Mouse (Mus musculus) forebrain, embryonic 11.5 days (tissue): ENCODE data around the gene Gm49601. TPM values are rescaled to one million over a fixed set of nuclear protein-coding genes. Genes with fewer than 3 reads are reported as not detected.

ENCODE experiments used
- ATAC-seq: fragments of 200-750 bp; cut with Nextera tagmentation; replicated peaks from 2 replicates; pipeline ENCODE4 v1.8.0; 2017; ENCODE audit warnings: moderate TSS enrichment; ENCODE audit not compliant: low FRiP score
- DNase-seq: peaks from one replicate; pipeline ENCODE4 v3.0.0-alpha.2; 2017; ENCODE audit warnings: low spot score
- H3K27ac ChIP-seq: fragments of 300-500 bp; sonication (generic); 2 replicates; pipeline ENCODE4 v1.5.1; 2014; ENCODE audit warnings: low read depth, low read length
- H3K27me3 ChIP-seq: fragments of 300-500 bp; sonication (generic); 2 replicates; pipeline ENCODE4 v1.6.1; 2014; ENCODE audit warnings: mild to moderate bottlenecking, low read length, mixed read lengths; ENCODE audit not compliant: control insufficient read depth, insufficient read depth
- H3K36me3 ChIP-seq: fragments of 300-500 bp; sonication (generic); 2 replicates; pipeline ENCODE4 v1.6.1; 2014; ENCODE audit warnings: mild to moderate bottlenecking, low read length, moderate library complexity, mixed read lengths; ENCODE audit not compliant: control insufficient read depth, insufficient read depth
- H3K4me1 ChIP-seq: fragments of 300-500 bp; sonication (generic); replicated peaks from 2 replicates; pipeline ENCODE4 v1.6.1; 2014; ENCODE audit warnings: low read length, mixed read lengths; ENCODE audit not compliant: control insufficient read depth, insufficient read depth
- H3K4me2 ChIP-seq: fragments of 300-500 bp; sonication (generic); 2 replicates; pipeline ENCODE4 v1.6.1; 2014; ENCODE audit warnings: low read depth, mild to moderate bottlenecking, low read length, moderate library complexity, mixed read lengths; ENCODE audit not compliant: severe bottlenecking
- H3K4me3 ChIP-seq: fragments of 300-500 bp; sonication (generic); 2 replicates; pipeline ENCODE4 v1.5.1; 2014; ENCODE audit warnings: low read depth, low read length
- H3K9ac ChIP-seq: fragments of 300-500 bp; sonication (generic); 2 replicates; pipeline ENCODE4 v1.6.1; 2014; ENCODE audit warnings: low read length
- H3K9me3 ChIP-seq: fragments of 300-500 bp; sonication (generic); 2 replicates; pipeline ENCODE4 v1.6.1; 2016; ENCODE audit warnings: low read length, mixed read lengths; ENCODE audit not compliant: control insufficient read depth
- WGBS: fragments of 180-500 bp; shearing (Covaris S2); extraction: QIAGEN DNeasy Blood & Tissue Kit; methylation state at CpG from one replicate; pipeline ENCODE4 v1.1.7; 2014; 5-methylcytosine and 5-hydroxymethylcytosine counted together
- polyA plus RNA-seq: library from polyadenylated mRNA; unstranded; fragments of >200 nt; fragmentation: Nextera tagmentation; extraction: Ambion mirVana; gene quantifications from 2 replicates; pipeline ENCODE4 v1.2.1, GENCODE M21; 2014

Gm49601 gene
- polyA plus RNA-seq, 1 experiment from 2014 or later = 2.8 TPM

GRCm38 (mm10) chr16:18645329-18645728, 19.1 kb upstream of the Gm49601 start:
- Histone ChIP-seq H3K4me2 (no peak overlapping the region), H3K9me3 (no peaks in the 10 kb centered on the region), H3K36me3 (no peaks in the 10 kb centered on the region), H3K27me3 (no peaks in the 10 kb centered on the region), H3K4me3 (no peak overlapping the region), H3K4me1 (no peaks in the 10 kb centered on the region), H3K9ac (no peak overlapping the region), H3K27ac (no peak overlapping the region)
- no peak for ATAC-seq
- no peak for DNase-seq
- WGBS = 82% methylated on average over 6 of the region's 6 CpGs

GRCm38 (mm10) chr16:18644485-18644884, 18.3 kb upstream of the Gm49601 start:
- Histone ChIP-seq H3K4me1 (no peaks in the 10 kb centered on the region), H3K36me3 (no peaks in the 10 kb centered on the region), H3K9me3 (no peaks in the 10 kb centered on the region), H3K4me3 (no peak overlapping the region), H3K27ac (no peak overlapping the region), H3K9ac (no peak overlapping the region), H3K27me3 (no peaks in the 10 kb centered on the region), H3K4me2 (no peak overlapping the region)
- WGBS = 71% methylated on average over 4 of the region's 4 CpGs
- ATAC-seq = no peak
- no peak for DNase-seq

GRCm38 (mm10) chr16:18643406-18643998, 17.3 kb upstream of the Gm49601 start:
- Histone ChIP-seq H3K9me3 (no peaks in the 10 kb centered on the region), H3K4me3 (no peak overlapping the region), H3K27ac (no peak overlapping the region), H3K4me1 (no peaks in the 10 kb centered on the region), H3K36me3 (no peaks in the 10 kb centered on the region), H3K4me2 (no peak overlapping the region), H3K27me3 (no peaks in the 10 kb centered on the region), H3K9ac (no peak overlapping the region)
- WGBS = 82% methylated on average over 11 of the region's 11 CpGs
- DNase-seq (peak; percentile 47), ATAC-seq (no peak)

DNA sequence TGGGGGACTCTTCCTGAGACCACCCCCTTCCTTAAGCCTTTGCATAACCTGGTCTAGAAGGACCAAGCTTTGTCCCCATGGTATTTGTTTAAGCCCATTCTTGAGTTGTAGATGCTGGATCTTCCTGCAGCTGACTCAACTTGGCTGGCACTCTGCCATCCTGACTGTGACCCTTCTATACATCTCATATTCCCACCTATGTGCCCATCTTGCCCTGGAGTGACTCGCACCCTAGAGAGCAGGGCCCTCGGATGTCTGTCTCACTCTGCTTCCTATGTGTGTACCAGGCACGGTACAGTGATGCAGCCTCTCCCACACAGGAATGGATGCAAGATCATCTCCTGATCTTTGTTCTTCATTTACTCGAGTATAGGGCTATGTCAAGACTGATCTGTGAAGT, 16.7 kb upstream of the Gm49601 start:
- H3K4me2 ChIP-seq = no peak overlapping the region
- WGBS = 84% methylated on average over 4 of the region's 4 CpGs
- H3K27ac ChIP-seq = no peak overlapping the region
- H3K9ac ChIP-seq = no peak overlapping the region
- no peaks in the 10 kb centered on the region for H3K36me3 ChIP-seq
- no peaks in the 10 kb centered on the region for H3K27me3 ChIP-seq
- ATAC-seq (no peak), DNase-seq (no peak)
- no peaks in the 10 kb centered on the region for H3K9me3 ChIP-seq
- no peak overlapping the region for H3K4me3 ChIP-seq
- H3K4me1 ChIP-seq = no peaks in the 10 kb centered on the region

DNA sequence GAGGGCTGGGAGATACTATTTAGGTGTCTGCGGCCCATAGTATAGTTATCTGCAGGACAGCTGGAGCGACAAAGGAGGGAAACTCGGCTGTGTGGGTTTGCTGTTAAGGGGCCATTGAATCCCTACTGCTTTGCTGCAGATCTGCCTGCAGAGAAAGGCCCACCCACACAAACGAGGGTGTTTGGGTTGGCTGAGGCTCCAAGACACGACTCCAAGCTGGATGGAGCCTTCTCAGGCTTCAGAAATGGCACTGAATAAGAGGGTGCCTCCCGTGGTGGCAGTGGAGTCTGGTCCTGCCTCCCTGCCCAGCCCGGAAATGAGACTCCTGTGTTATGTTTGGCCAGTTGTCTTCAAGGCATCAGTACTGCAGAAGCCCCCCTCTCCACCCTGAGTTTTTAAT, 16.1 kb upstream of the Gm49601 start:
- H3K9ac ChIP-seq = no peak overlapping the region
- H3K9me3 ChIP-seq = no peaks in the 10 kb centered on the region
- no peak overlapping the region for H3K4me3 ChIP-seq
- H3K4me1 ChIP-seq = no peaks in the 10 kb centered on the region
- H3K36me3 ChIP-seq = no peaks in the 10 kb centered on the region
- DNase-seq (no peak), ATAC-seq (no peak)
- no peak overlapping the region for H3K4me2 ChIP-seq
- WGBS = 66% methylated on average over 7 of the region's 7 CpGs
- H3K27ac ChIP-seq = no peak overlapping the region
- H3K27me3 ChIP-seq = no peaks in the 10 kb centered on the region

GRCm38 (mm10) chr16:18639382-18639929, 13.2 kb upstream of the Gm49601 start:
- Histone ChIP-seq H3K4me2 (no peak overlapping the region), H3K9ac (no peak overlapping the region), H3K9me3 (no peaks in the 10 kb centered on the region), H3K36me3 (no peaks in the 10 kb centered on the region), H3K27me3 (no peaks in the 10 kb centered on the region), H3K27ac (no peak overlapping the region), H3K4me1 (no peaks in the 10 kb centered on the region), H3K4me3 (no peak overlapping the region)
- ATAC-seq (no peak), DNase-seq (no peak)
- WGBS = 92% methylated on average over 1 of the region's 1 CpGs

DNA sequence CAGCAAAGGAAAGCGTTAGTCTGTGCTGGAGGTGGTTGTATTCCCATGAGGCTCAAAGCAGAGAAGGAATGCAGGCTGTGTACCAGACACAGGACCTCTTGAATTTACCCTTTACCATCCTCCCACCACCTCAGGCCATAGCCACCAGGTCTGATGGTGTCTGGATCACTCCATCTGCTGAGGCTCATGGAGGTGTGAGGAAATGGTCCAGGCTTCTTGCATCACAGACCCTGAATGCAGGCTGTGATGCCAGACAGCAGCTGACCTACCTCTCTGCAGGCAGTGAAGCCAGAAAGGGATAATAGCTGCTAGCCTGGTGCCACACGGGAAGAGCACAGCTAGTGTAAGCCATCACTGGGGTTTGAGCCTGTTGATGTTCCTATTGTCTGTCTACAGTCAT, 12.2 kb upstream of the Gm49601 start:
- no peaks in the 10 kb centered on the region for H3K4me1 ChIP-seq

DNA sequence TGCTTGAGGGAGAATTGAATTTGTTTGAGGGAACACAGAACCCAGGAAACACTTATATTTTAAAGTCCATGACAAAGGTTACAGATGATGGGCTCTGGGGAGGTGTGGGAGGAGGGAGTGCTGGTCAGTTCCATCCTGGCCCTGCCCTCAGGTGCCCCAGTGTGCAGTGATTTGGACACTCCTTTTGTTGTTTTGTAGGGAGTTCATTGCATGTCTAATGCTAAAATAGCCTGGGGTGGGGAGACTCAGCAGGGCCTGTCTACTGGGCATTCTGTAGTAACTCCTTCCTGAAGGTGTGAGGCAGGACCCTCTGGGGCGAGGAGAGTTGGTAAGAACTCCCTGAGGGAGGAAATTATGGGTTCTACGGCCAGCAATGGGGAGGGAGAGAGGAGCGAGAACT, 10.6 kb upstream of the Gm49601 start:
- Histone ChIP-seq H3K4me2 (no peak overlapping the region), H3K4me1 (no peaks in the 10 kb centered on the region), H3K9ac (no peak overlapping the region), H3K36me3 (no peaks in the 10 kb centered on the region), H3K9me3 (no peaks in the 10 kb centered on the region), H3K27ac (no peak overlapping the region), H3K27me3 (no peaks in the 10 kb centered on the region), H3K4me3 (no peak overlapping the region)
- WGBS = 57% methylated on average over 3 of the region's 3 CpGs
- no peak for ATAC-seq
- DNase-seq = no peak

More for the DNA sequence above, 12.2 kb upstream of the Gm49601 start:
- WGBS = 52% methylated on average over 2 of the region's 2 CpGs
- H3K4me3 ChIP-seq = no peak overlapping the region
- no peaks in the 10 kb centered on the region for H3K9me3 ChIP-seq
- no peaks in the 10 kb centered on the region for H3K27me3 ChIP-seq
- no peaks in the 10 kb centered on the region for H3K36me3 ChIP-seq
- H3K4me2 ChIP-seq = no peak overlapping the region
- ATAC-seq = no peak
- no peak overlapping the region for H3K9ac ChIP-seq
- no peak for DNase-seq
- no peak overlapping the region for H3K27ac ChIP-seq

DNA sequence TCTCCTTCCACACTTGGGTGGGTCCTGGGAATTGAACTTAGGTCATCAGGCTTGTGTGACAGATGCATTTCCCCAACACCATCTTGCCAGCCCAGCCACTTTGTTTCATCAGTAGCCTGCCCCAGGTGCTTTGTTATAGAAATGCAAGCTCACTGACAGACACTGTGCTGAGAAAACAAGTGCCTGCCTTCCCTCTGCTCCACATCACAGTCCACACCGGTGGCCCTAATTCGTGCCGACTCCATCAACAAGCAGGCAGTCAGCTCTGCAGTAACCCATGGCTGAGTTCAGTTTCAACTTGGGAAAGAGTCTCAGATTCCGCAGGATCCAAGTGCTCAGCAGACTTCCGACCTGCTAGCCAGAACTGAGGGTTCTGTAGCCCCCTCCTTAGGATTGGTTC, 10.2 kb upstream of the Gm49601 start:
- WGBS = 74% methylated on average over 5 of the region's 5 CpGs
- H3K4me1 ChIP-seq = no peaks in the 10 kb centered on the region
- H3K27me3 ChIP-seq = no peaks in the 10 kb centered on the region
- no peak overlapping the region for H3K4me2 ChIP-seq
- H3K9me3 ChIP-seq = no peaks in the 10 kb centered on the region
- no peak overlapping the region for H3K27ac ChIP-seq
- DNase-seq = no peak
- ATAC-seq = no peak
- H3K36me3 ChIP-seq = no peaks in the 10 kb centered on the region
- H3K4me3 ChIP-seq = no peak overlapping the region
- H3K9ac ChIP-seq = no peak overlapping the region
